Mouse (Mus musculus) myocyte (in vitro differentiated cells): ENCODE data around the gene Hirip3.
A peak's percentile ranks its signal among the peaks of the same experiment; 100 is the strongest.

Experiments
- E2F4 ChIP-seq: IDR thresholded peaks from one replicate; pipeline ENCODE4 v1.6.1; 2011; ENCODE audit warnings: mild to moderate bottlenecking, control low read depth, moderate library complexity; ENCODE audit not compliant: insufficient read depth
- MAX ChIP-seq: IDR thresholded peaks from one replicate; pipeline ENCODE4 v1.6.1; 2011; ENCODE audit warnings: low read depth, mild to moderate bottlenecking, control low read depth
- MYOD1 ChIP-seq, 3 experiments: IDR thresholded peaks; one replicate each; pipeline ENCODE4 v1.6.1; 2011; ENCODE audit warnings: control low read depth in 2 of 3, low read depth in 2 of 3, mild to moderate bottlenecking in 2 of 3, moderate library complexity in 1 of 3; ENCODE audit not compliant: insufficient read length in 2 of 3, control insufficient read depth in 1 of 3
- POLR2A ChIP-seq: IDR thresholded peaks from one replicate; pipeline ENCODE4 v1.6.1; 2011; ENCODE audit warnings: low read depth, mild to moderate bottlenecking, control low read depth, moderate library complexity; ENCODE audit not compliant: insufficient read length
- SRF ChIP-seq: IDR thresholded peaks from one replicate; pipeline ENCODE4 v1.6.1; 2011; ENCODE audit warnings: low read depth; ENCODE audit not compliant: control insufficient read depth, insufficient read length
- TCF3 ChIP-seq: IDR thresholded peaks from one replicate; pipeline ENCODE4 v1.6.1; 2011; ENCODE audit warnings: low read depth, control low read depth; ENCODE audit not compliant: insufficient read length

- no peak for TF ChIP-seq MYOD1 (IDR thresholded peaks at IDR 0.05; ENCODE audit: control insufficient read depth in 1 of 3, insufficient read length in 2 of 3, low read depth in 2 of 3)
- TF ChIP-seq SRF: no peak
- TF ChIP-seq MAX: no peak
- TF ChIP-seq E2F4: peak; percentile 39
- peak; percentile 43 for TF ChIP-seq POLR2A
- no peak for TF ChIP-seq TCF3
Observed at GRCm38 (mm10) chr7:126862147-126862784, 494 bp downstream of the Hirip3 start, which contains the start of gene Ino80e.
